Mouse (Mus musculus) midbrain, embryonic 16.5 days (tissue): Measurements from ENCODE around the gene Lhx6. TPM values are rescaled to one million over a fixed set of nuclear protein-coding genes. Genes with fewer than 3 reads are reported as not detected.
A peak's percentile ranks its signal among the peaks of the same experiment; 100 is the strongest.

ENCODE experiments used
- ATAC-seq: fragments of 200-750 bp; cut with Nextera tagmentation; 2 replicates; pipeline ENCODE4 v1.8.0; 2017; ENCODE audit warnings: moderate TSS enrichment
- H3K27ac ChIP-seq: fragments of 300-500 bp; sonication (generic); 2 replicates; pipeline ENCODE4 v1.5.1; 2014; ENCODE audit warnings: mild to moderate bottlenecking, low read length, mixed read lengths
- H3K27me3 ChIP-seq: fragments of 300-500 bp; sonication (generic); 2 replicates; pipeline ENCODE4 v1.6.1; 2014; ENCODE audit warnings: low read depth, low read length, mixed read lengths; ENCODE audit not compliant: control insufficient read depth, insufficient read depth
- H3K36me3 ChIP-seq: fragments of 300-500 bp; sonication (generic); 2 replicates; pipeline ENCODE4 v1.6.1; 2014; ENCODE audit warnings: mild to moderate bottlenecking, low read length, moderate library complexity, mixed read lengths; ENCODE audit not compliant: control insufficient read depth, insufficient read depth
- H3K4me1 ChIP-seq: fragments of 300-500 bp; sonication (generic); 2 replicates; pipeline ENCODE4 v1.6.1; 2014; ENCODE audit warnings: mild to moderate bottlenecking, low read length, mixed read lengths; ENCODE audit not compliant: control insufficient read depth, insufficient read depth
- H3K4me2 ChIP-seq: fragments of 300-500 bp; sonication (generic); 2 replicates; pipeline ENCODE4 v1.6.1; 2014; ENCODE audit warnings: mild to moderate bottlenecking, low read length, mixed read lengths
- H3K4me3 ChIP-seq: fragments of 300-500 bp; sonication (generic); 2 replicates; pipeline ENCODE4 v1.5.1; 2014; ENCODE audit warnings: low read depth, mild to moderate bottlenecking, low read length, moderate library complexity, mixed read lengths
- H3K9ac ChIP-seq: fragments of 300-500 bp; sonication (generic); 2 replicates; pipeline ENCODE4 v1.6.1; 2014; ENCODE audit warnings: low read depth, low read length, mixed read lengths
- H3K9me3 ChIP-seq: fragments of 300-500 bp; sonication (generic); replicated peaks from 2 replicates; pipeline ENCODE4 v1.6.1; 2014; ENCODE audit warnings: mild to moderate bottlenecking, low read length, mixed read lengths; ENCODE audit not compliant: control insufficient read depth, poor library complexity, severe bottlenecking
- WGBS: fragments of 180-500 bp; shearing (Covaris S2); extraction: QIAGEN DNeasy Blood & Tissue Kit; methylation state at CpG from one replicate; pipeline ENCODE4 v1.1.7; 2014; 5-methylcytosine and 5-hydroxymethylcytosine counted together
- polyA plus RNA-seq: library from polyadenylated mRNA; unstranded; fragments of >200 nt; fragmentation: Nextera tagmentation; extraction: Ambion mirVana; gene quantifications from 2 replicates; pipeline ENCODE4 v1.2.1, GENCODE M21; 2015

Gene Lhx6
- polyA plus RNA-seq, 1 experiment from 2014 or later: 4.1 TPM

DNA sequence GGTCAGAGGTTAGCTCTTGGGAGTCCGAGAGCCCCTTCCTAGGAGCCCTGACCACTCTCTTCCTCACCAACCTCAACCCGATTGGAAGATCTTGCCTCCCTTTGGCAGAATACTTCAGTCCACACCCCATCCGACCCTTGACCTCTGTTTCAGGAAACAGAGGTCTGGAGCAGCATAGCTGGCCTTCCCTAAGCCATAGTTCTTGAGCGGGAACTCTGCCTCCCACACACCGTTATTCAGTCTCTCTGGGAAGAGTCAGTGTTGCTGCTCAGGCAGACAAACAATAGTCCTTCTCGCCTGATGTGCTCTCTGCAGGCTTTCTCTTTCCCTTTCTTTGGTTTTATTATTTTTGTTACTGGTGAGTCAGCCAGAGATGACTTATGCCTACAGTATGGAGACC lies 5.5 kb downstream of the Lhx6 start:
- 13% methylated on average over 6 of the region's 6 CpGs for WGBS
- no peak overlapping the region for H3K27ac ChIP-seq
- peaks cover 23% of the 10 kb centered on the region for H3K4me1 ChIP-seq
- no peak overlapping the region for H3K4me2 ChIP-seq
- H3K36me3 ChIP-seq: no peaks in the 10 kb centered on the region
- ATAC-seq: no peak
- H3K4me3 ChIP-seq: no peak overlapping the region
- no peak overlapping the region for H3K9ac ChIP-seq
- H3K27me3 ChIP-seq: peaks cover 76% of the 10 kb centered on the region
- no peaks in the 10 kb centered on the region for H3K9me3 ChIP-seq

DNA sequence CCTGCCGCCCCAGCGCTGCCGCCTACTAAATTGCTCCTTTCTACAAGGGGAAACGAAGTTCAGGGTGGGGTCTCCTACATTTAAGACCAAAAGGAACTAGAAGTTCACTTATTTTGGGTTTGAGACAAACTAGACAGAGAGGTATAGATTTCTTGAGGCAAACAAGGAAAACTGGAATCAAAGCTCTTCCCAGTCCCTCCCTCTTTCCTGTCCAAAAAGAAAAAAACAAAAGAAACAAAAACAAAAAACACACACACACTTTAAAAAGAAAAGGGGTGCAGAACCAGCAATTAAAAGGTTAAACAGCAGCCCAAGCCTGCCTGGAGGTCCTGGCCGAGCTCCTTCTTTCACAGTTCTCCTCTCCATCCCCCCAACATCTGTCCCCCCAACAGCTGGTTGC lies 7.2 kb downstream of the Lhx6 start:
- Histone ChIP-seq H3K9me3 (no peaks in the 10 kb centered on the region), H3K36me3 (no peaks in the 10 kb centered on the region), H3K4me1 (peaks cover 13% of the 10 kb centered on the region), H3K4me2 (no peak overlapping the region), H3K27ac (no peak overlapping the region), H3K4me3 (no peak overlapping the region), H3K27me3 (peaks cover 87% of the 10 kb centered on the region), H3K9ac (no peak overlapping the region)
- no peak for ATAC-seq
- 4% methylated on average over 5 of the region's 5 CpGs for WGBS

DNA sequence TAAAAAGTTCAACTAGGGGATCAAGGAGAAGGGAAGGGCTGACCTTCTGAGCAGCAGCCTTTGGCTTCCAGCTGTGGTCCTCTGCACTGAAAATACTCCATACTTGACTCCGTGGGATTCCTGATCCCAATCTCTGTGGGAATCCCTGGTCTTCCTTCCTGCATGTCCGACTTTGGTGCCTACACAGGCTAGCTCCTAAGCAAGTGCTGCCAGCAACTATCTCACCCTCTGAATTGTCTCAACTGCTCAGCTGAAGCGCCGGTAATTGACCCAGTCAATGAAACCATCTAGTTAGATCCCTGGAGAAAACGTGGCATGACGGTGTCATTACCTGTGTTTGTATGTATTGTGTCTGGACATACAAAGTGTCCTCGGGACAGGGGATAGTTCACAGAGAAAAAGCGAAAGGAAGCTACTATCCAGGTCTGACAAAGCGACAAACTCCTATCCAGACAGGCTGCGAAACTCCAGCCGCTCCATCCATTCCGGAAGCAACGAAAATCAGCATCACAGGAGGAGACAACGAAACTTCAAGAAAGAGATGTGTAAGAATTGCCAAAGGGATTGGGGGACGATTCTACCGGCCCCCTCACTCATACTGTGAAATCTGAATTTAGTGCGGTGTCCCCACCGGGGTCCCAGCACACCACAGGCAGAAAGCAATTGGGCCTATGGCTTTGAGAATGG lies 7.9 kb downstream of the Lhx6 start:
- no peak for ATAC-seq
- Histone ChIP-seq H3K4me3 (no peak overlapping the region), H3K4me1 (peaks cover 6% of the 10 kb centered on the region; the same call in 1 of the 2 replicates), H3K4me2 (no peak overlapping the region), H3K27me3 (peaks cover 87% of the 10 kb centered on the region), H3K36me3 (no peaks in the 10 kb centered on the region), H3K9ac (no peak overlapping the region), H3K9me3 (no peaks in the 10 kb centered on the region), H3K27ac (no peak overlapping the region)
- 2% methylated on average over 18 of the region's 18 CpGs for WGBS

DNA sequence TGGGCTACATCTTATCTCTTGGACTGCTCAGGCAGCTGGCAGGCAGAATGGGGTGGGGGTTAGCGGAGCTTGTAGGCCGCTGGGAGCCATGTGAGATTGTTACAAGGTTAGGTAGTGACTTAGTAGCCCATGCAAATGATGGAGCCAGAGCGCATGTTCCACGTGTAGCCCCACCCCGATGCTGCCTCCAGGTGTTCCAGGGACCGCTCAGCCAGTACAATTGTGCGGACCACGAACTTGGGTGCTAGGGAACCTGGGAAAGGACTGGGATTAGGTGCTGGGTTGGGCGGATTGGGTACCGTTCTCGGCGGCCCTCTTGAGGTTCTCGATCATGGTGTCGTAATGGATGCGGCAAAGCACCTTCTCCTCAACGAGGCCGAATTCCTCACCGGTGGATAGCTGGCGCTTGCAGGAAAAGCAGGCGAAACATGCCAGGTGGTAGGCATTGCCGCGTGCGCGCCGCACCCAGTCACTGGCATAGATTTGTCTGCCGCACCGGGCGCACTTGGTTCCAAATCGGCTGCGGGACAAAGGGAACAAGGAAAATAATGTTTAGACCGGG lies 11.2 kb downstream of the Lhx6 start:
- H3K4me2 ChIP-seq: peak overlapping the region; percentile 17; the same call in 1 of the 2 replicates
- no peaks in the 10 kb centered on the region for H3K36me3 ChIP-seq
- no peak overlapping the region for H3K4me3 ChIP-seq
- 3% methylated on average over 31 of the region's 31 CpGs for WGBS
- no peak overlapping the region for H3K9ac ChIP-seq
- peaks cover 91% of the 10 kb centered on the region for H3K27me3 ChIP-seq
- H3K9me3 ChIP-seq: no peaks in the 10 kb centered on the region
- no peak overlapping the region for H3K27ac ChIP-seq
- no peak for ATAC-seq
- peaks cover 19% of the 10 kb centered on the region for H3K4me1 ChIP-seq

DNA sequence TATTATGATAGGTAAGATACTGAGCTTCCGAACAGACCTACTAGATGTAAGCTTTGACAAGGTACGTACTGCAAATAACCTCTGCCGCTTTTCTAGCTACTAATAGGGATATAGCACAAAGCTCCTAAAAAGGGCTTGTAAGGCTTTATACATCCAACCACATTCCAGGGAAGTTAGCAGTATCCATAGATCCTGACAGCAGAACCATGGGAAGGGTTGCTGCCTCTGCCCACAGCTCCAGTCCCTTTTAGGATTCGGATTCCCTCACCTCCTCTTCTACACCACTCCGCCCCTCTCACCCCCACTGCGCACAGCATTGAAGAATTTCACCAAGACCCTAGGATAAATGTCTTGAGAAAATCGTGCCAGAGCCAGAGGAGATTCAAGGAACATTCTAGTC lies 11.9 kb downstream of the Lhx6 start:
- 6% methylated on average over 7 of the region's 7 CpGs for WGBS
- ATAC-seq: no peak
- Histone ChIP-seq H3K9me3 (no peaks in the 10 kb centered on the region), H3K9ac (no peak overlapping the region), H3K36me3 (no peaks in the 10 kb centered on the region), H3K27me3 (peaks cover 91% of the 10 kb centered on the region), H3K27ac (no peak overlapping the region), H3K4me2 (no peak overlapping the region), H3K4me3 (no peak overlapping the region), H3K4me1 (peaks cover 19% of the 10 kb centered on the region)

DNA sequence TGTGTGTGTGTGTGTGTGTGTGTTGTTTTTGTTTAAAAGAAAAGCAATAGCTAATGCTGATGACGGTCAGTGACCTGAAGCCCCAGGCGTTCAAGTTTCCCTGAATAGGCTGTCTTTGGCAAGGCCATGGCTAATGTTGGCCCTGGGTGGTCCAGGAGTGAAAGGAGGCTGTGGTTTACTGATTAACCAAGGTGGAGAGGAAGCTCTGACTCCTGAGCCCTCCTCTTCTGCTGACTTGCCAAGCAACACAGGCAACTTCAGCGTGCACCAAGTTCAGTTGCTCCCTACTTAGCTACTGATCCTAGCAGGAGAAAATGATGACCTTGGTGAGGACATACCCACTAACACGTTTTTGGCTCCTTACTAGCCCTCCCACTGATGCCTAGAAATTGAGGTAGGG lies 12.5 kb downstream of the Lhx6 start:
- H3K4me2 ChIP-seq: no peak overlapping the region
- no peak overlapping the region for H3K27ac ChIP-seq
- H3K9ac ChIP-seq: no peak overlapping the region
- H3K9me3 ChIP-seq: no peaks in the 10 kb centered on the region
- WGBS: 5% methylated on average over 4 of the region's 4 CpGs
- peaks cover 19% of the 10 kb centered on the region for H3K4me1 ChIP-seq
- no peak for ATAC-seq
- H3K27me3 ChIP-seq: peaks cover 90% of the 10 kb centered on the region
- H3K36me3 ChIP-seq: no peaks in the 10 kb centered on the region
- no peak overlapping the region for H3K4me3 ChIP-seq

DNA sequence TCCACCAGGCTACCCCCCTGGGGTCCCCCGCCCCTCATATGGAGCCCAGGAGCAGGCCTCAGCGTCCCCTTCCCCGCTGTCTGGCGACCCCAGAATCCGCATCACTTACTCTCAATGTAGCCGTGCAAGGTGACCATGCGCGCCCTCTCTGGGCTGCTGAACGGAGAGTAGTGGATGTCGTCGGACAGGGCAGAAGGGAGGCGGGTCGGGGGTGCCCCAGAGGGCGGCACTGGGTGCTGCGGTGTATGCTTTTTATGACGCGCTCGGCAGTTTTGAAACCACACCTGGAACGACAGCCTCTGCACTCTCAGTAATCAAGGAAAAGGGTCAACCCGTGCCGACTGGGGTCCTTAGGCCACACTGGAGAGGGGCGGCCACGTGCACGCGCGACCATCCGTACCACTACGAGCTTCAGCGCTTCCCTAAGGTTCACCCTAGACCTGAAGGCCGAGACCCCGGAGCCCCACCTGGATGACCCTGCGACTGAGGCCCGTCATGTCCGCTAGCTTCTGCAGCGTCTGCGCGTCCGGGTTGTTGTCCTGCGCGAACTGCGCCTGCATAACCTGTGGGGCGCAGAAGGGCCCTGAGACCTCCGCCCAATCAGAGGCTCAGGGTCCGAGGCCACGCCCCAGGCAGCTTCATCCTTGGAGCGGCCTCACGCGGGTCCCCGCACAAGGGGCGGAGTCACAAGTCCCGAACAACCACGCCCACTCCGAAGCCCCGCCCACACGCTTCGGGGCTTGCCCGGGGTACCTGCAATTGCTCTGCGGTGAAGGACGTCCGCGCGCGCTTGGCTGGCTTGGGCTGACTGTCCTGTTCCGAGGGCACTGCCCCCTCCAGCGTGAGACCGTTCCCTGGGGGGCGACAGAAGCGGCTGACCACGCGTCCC lies 14.1 kb downstream of the Lhx6 start:
- peaks cover 19% of the 10 kb centered on the region for H3K4me1 ChIP-seq
- H3K4me2 ChIP-seq: peak overlapping the region; percentile 80
- H3K27me3 ChIP-seq: peaks cover 83% of the 10 kb centered on the region
- H3K36me3 ChIP-seq: no peaks in the 10 kb centered on the region
- H3K9ac ChIP-seq: peak overlapping the region; percentile 50; the same call in 1 of the 2 replicates
- ATAC-seq: peak; percentile 63
- no peaks in the 10 kb centered on the region for H3K9me3 ChIP-seq
- WGBS: under 1% methylated on average over 70 of the region's 70 CpGs
- peak overlapping the region; percentile 41 for H3K4me3 ChIP-seq
- no peak overlapping the region for H3K27ac ChIP-seq

DNA sequence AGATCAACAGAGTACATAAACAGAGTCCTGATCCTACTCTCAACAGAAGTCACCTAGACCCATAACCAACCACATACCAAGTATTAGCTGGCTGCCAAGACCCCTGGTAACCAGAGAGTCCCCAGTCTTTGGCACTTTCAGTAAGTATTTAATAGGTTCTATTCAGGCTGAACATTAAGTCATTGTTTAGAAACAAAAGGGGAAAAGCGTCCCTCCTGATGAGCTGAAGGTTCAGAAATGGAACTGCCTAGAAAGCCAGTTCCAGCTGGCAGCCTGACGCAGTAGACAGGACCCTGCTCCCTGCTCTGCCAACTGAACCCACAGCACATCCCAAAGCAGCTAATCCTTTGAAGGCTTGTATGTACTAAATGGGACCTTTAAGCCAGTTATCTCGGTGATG lies 16.0 kb downstream of the Lhx6 start:
- no peak overlapping the region for H3K4me3 ChIP-seq
- H3K9ac ChIP-seq: no peak overlapping the region
- no peak overlapping the region for H3K4me2 ChIP-seq
- peaks cover 68% of the 10 kb centered on the region for H3K27me3 ChIP-seq
- WGBS: 24% methylated on average over 3 of the region's 3 CpGs
- no peak overlapping the region for H3K27ac ChIP-seq
- peaks cover 18% of the 10 kb centered on the region for H3K4me1 ChIP-seq
- no peak for ATAC-seq
- H3K9me3 ChIP-seq: no peaks in the 10 kb centered on the region
- no peaks in the 10 kb centered on the region for H3K36me3 ChIP-seq

DNA sequence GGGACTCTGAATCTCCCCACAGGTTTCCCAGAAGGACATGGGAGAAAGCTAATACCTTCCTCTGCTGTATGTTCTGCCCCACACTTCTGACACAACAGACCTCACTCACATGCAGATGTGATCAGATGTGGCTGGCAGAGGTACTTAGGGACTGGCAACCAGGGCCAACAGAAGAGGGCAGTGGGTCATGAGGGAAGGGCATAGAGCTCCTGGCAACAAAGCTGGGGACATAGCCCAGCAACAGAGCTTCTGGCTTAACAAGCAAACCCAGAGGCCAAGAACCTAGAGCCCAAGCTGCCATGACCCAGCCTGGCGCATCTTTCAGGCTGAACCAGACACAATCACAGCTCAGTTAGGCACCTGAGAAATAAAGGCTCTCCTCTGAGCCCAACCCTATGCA lies 20.2 kb downstream of the Lhx6 start:
- WGBS: 56% methylated on average over 1 of the region's 1 CpGs
- Histone ChIP-seq H3K9me3 (no peaks in the 10 kb centered on the region), H3K4me1 (no peaks in the 10 kb centered on the region), H3K4me2 (no peak overlapping the region), H3K36me3 (no peaks in the 10 kb centered on the region), H3K27ac (no peak overlapping the region), H3K4me3 (no peak overlapping the region), H3K9ac (no peak overlapping the region), H3K27me3 (peaks cover 30% of the 10 kb centered on the region)
- ATAC-seq: no peak
